Mouse (Mus musculus): ENCODE measurements around the gene Nrros. TPM values are rescaled to one million over a fixed set of nuclear protein-coding genes. Genes with fewer than 3 reads are reported as not detected.

Gene Nrros
- polyA plus RNA-seq, 1 experiment from 2014 or later: 18.1 TPM

DNA sequence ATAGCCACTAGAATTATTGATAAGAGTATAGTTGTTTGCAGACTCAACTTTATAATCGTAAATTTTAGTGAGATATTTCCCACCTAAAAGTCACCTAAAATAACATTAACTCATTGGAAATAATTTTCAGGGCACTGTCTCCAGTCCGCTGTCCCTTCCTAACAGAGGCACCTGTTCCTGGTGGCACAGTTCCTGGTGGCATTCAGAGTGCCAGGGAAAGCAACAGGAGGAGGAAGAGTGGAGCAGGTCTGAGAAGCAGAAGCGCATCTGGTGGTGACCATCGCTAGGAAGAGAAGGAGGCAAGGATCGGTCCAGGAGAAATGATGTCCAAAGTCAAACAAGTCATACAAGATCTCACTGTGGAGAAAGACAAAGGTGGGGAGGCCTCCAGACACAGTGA, 20.7 kb upstream of the Nrros start:
- H3K27me3 ChIP-seq (ENCODE audit: insufficient read depth, low read length): no peaks in the 10 kb centered on the region
- H3K9ac ChIP-seq (replicated peaks; ENCODE audit: low read length): no peak overlapping the region
- ATAC-seq (ENCODE audit: low FRiP score, low TSS enrichment): no peak
- H3K4me3 ChIP-seq (ENCODE audit: low read length): no peak overlapping the region
- no peaks in the 10 kb centered on the region for H3K9me3 ChIP-seq (ENCODE audit: low read length)
- no peaks in the 10 kb centered on the region for H3K4me1 ChIP-seq (ENCODE audit: insufficient read depth, low read length)
- H3K36me3 ChIP-seq (ENCODE audit: insufficient read depth, low read length): no peaks in the 10 kb centered on the region
- no peak overlapping the region for H3K4me2 ChIP-seq (replicated peaks; ENCODE audit: low read depth, low read length)
- WGBS: 92% methylated on average over 5 of the region's 5 CpGs
- H3K27ac ChIP-seq (ENCODE audit: low read length): no peak overlapping the region

DNA sequence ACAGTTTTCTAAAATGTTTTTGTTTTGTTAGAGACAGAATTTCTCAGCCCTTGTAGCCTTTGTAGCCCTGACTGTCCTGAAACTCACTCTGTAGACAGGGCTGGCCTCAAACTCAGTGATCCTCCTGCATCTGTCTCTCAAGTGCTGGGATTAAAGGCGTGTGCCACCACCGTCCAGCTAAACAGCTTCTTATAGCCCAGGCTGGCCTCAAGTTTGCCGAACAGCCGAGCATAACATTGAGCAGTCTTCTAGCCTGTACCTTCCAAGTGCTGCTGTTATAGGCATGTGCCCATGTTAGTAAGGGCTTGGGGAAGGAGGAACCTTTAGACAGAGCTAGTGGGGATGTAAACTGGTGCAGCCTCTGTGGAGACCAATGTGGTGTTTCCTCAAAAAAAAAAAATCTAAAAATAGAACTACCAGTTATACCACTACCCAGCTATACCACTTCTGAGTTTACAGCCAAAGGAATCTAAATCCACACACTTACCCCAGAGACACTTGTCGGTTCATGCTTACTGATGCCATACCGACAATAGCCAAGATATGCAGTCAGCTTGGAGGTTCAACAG, 14.0 kb upstream of the Nrros start, which contains the start of gene Bex6:
TSS of gene Bex6 (plus strand) at position 491 of the 569 bp plus-strand sequence.
- Histone ChIP-seq H3K4me1 (ENCODE audit: insufficient read depth, low read length) (peaks cover 12% of the 10 kb centered on the region), H3K9me3 (ENCODE audit: low read length) (peaks cover 4% of the 10 kb centered on the region; the same call in 1 of the 2 replicates), H3K27ac (ENCODE audit: low read length) (no peak within 1 kb of the TSS), H3K9ac (replicated peaks; ENCODE audit: low read length) (no peak within 1 kb of the TSS), H3K4me3 (ENCODE audit: low read length) (no peak within 1 kb of the TSS), H3K36me3 (ENCODE audit: insufficient read depth, low read length) (no peaks in the 10 kb centered on the region), H3K27me3 (ENCODE audit: insufficient read depth, low read length) (no peaks in the 10 kb centered on the region), H3K4me2 (replicated peaks; ENCODE audit: low read depth, low read length) (no peak within 1 kb of the TSS)
- 87% methylated on average over 6 of the region's 6 CpGs for WGBS
- no peak for ATAC-seq (ENCODE audit: low FRiP score, low TSS enrichment)

DNA sequence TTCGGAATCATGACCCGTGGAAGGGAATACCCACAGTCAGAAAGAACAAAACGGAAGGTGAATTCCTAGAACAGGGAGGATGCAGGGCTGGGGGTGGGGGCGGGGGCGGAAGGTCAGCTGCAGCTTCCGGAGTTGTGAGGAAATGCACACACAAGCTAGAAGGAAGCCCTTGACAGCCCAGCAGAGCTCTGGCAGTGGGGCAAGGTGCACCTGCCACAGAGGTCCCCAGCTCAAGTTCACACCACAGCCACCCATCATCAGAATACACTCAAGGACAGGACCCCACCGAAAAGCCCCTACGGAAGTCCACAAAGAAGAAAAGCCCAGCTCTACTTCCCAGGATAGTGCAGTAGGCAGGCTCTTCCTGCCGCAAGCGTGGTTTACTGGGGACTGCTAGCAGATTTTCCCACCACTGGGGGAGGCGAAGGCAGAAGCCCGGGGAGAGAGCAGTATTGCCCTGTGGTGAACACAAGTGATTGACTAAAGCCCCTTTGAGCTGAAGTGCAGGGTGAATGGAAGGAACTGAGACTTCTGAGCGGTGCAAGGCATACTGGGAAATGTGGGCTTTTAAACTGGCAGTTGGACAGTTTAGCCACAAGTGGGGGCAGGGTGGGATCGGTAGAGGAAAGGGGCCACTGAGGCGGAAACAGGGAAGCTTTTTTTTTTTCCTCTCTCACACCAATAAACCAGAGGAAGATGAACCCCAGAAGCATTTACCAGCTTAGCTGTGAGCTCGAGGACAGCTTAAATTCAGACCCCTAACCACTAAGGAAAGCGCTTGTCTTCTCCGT, 11.7 kb upstream of the Nrros start:
- 42% methylated on average over 18 of the region's 18 CpGs for WGBS
- Histone ChIP-seq H3K4me2 (replicated peaks; ENCODE audit: low read depth, low read length) (peak overlapping the region; percentile 28), H3K27ac (ENCODE audit: low read length) (peak overlapping the region; percentile 76; the same call in 1 of the 2 replicates), H3K36me3 (ENCODE audit: insufficient read depth, low read length) (no peaks in the 10 kb centered on the region), H3K9ac (replicated peaks; ENCODE audit: low read length) (peak overlapping the region; percentile 47; the same call in 1 of the 2 replicates), H3K4me1 (ENCODE audit: insufficient read depth, low read length) (peaks cover 12% of the 10 kb centered on the region), H3K27me3 (ENCODE audit: insufficient read depth, low read length) (no peaks in the 10 kb centered on the region), H3K4me3 (ENCODE audit: low read length) (no peak overlapping the region), H3K9me3 (ENCODE audit: low read length) (peaks cover 4% of the 10 kb centered on the region; the same call in 1 of the 2 replicates)
- peak; percentile 61 for ATAC-seq (ENCODE audit: low FRiP score, low TSS enrichment)

GRCm38 (mm10) chr16:32175029-32175428, 9.6 kb upstream of the Nrros start:
- 81% methylated on average over 4 of the region's 4 CpGs for WGBS
- H3K4me1 ChIP-seq (ENCODE audit: insufficient read depth, low read length): peaks cover 12% of the 10 kb centered on the region
- H3K9me3 ChIP-seq (ENCODE audit: low read length): peaks cover 4% of the 10 kb centered on the region; the same call in 1 of the 2 replicates
- no peaks in the 10 kb centered on the region for H3K27me3 ChIP-seq (ENCODE audit: insufficient read depth, low read length)
- H3K4me3 ChIP-seq (ENCODE audit: low read length): no peak overlapping the region
- H3K27ac ChIP-seq (ENCODE audit: low read length): no peak overlapping the region
- no peak for ATAC-seq (ENCODE audit: low FRiP score, low TSS enrichment)
- no peak overlapping the region for H3K4me2 ChIP-seq (replicated peaks; ENCODE audit: low read depth, low read length)
- no peaks in the 10 kb centered on the region for H3K36me3 ChIP-seq (ENCODE audit: insufficient read depth, low read length)
- no peak overlapping the region for H3K9ac ChIP-seq (replicated peaks; ENCODE audit: low read length)

DNA sequence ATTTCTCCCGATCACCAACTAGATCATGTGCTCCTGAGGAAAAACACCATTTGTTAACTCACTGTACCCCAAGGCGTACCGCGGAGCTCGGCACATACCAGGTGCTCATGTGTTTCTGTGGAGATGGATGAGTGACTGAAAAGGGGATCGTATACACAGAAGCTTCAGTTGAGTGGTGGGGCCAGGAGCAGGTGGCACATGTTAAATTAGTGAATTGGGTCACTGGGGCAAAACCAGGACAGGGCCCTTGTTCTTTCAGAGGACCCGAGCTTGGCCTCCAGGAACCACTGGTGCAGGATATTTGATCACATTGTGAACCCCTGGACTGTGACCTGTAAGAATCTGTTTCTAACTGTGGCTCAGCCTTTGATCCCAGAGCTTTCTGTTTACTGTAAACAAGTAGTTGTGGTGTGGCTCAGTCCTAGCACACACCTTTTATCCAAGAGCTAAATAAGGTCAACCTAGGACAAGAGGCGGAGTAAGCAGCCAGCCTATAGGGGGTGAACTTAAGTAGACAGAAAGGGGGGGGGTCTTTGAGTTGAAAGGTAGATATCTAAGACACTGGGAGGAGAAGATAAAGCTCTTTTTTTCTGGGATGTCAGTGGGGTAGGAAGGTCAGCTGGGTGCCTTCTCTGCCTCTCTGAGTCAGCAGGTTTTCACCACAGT, 9.1 kb upstream of the Nrros start:
- Histone ChIP-seq H3K4me3 (ENCODE audit: low read length) (no peak overlapping the region), H3K9ac (replicated peaks; ENCODE audit: low read length) (no peak overlapping the region), H3K4me1 (ENCODE audit: insufficient read depth, low read length) (peaks cover 12% of the 10 kb centered on the region), H3K36me3 (ENCODE audit: insufficient read depth, low read length) (no peaks in the 10 kb centered on the region), H3K27ac (ENCODE audit: low read length) (no peak overlapping the region), H3K27me3 (ENCODE audit: insufficient read depth, low read length) (no peaks in the 10 kb centered on the region), H3K4me2 (replicated peaks; ENCODE audit: low read depth, low read length) (no peak overlapping the region), H3K9me3 (ENCODE audit: low read length) (peaks cover 4% of the 10 kb centered on the region; the same call in 1 of the 2 replicates)
- ATAC-seq (ENCODE audit: low FRiP score, low TSS enrichment): peak; percentile 33; the same call in 1 of the 2 replicates
- WGBS: 62% methylated on average over 8 of the region's 8 CpGs

- Histone ChIP-seq H3K4me1 (ENCODE audit: insufficient read depth, low read length) (peaks cover 12% of the 10 kb centered on the region), H3K4me2 (replicated peaks; ENCODE audit: low read depth, low read length) (0 out of 2 replicates have a peak overlapping the region, but pooled peaks have one; percentile 5), H3K36me3 (ENCODE audit: insufficient read depth, low read length) (no peaks in the 10 kb centered on the region), H3K27ac (ENCODE audit: low read length) (no peak overlapping the region; the same call in 1 of the 2 replicates), H3K9ac (replicated peaks; ENCODE audit: low read length) (no peak overlapping the region), H3K27me3 (ENCODE audit: insufficient read depth, low read length) (no peaks in the 10 kb centered on the region), H3K4me3 (ENCODE audit: low read length) (no peak overlapping the region), H3K9me3 (ENCODE audit: low read length) (peaks cover 4% of the 10 kb centered on the region; the same call in 1 of the 2 replicates)
- WGBS: 46% methylated on average over 11 of the region's 11 CpGs
- peak; percentile 60; the same call in 1 of the 2 replicates for ATAC-seq (ENCODE audit: low FRiP score, low TSS enrichment)
These were observed 8.0 kb upstream of the Nrros start for GRCm38 (mm10) chr16:32173401-32173800.

GRCm38 (mm10) chr16:32171031-32171731, 5.8 kb upstream of the Nrros start:
- Histone ChIP-seq H3K4me3 (ENCODE audit: low read length) (no peak overlapping the region), H3K27ac (ENCODE audit: low read length) (no peak overlapping the region), H3K36me3 (ENCODE audit: insufficient read depth, low read length) (no peaks in the 10 kb centered on the region), H3K27me3 (ENCODE audit: insufficient read depth, low read length) (no peaks in the 10 kb centered on the region), H3K4me1 (ENCODE audit: insufficient read depth, low read length) (no peaks in the 10 kb centered on the region; the same call in 1 of the 2 replicates), H3K9me3 (ENCODE audit: low read length) (peaks cover 4% of the 10 kb centered on the region; the same call in 1 of the 2 replicates), H3K4me2 (replicated peaks; ENCODE audit: low read depth, low read length) (no peak overlapping the region), H3K9ac (replicated peaks; ENCODE audit: low read length) (no peak overlapping the region)
- 93% methylated on average over 5 of the region's 5 CpGs for WGBS
- no peak for ATAC-seq (ENCODE audit: low FRiP score, low TSS enrichment)

- H3K9ac ChIP-seq (replicated peaks; ENCODE audit: low read length): no peak overlapping the region
- WGBS: 92% methylated on average over 4 of the region's 4 CpGs
- ATAC-seq (ENCODE audit: low FRiP score, low TSS enrichment): no peak
These were observed 2.6 kb upstream of the Nrros start for GRCm38 (mm10) chr16:32167819-32168545.

More at GRCm38 (mm10) chr16:32167819-32168545, 2.6 kb upstream of the Nrros start:
- Histone ChIP-seq H3K27ac (ENCODE audit: low read length) (no peak overlapping the region), H3K4me1 (ENCODE audit: insufficient read depth, low read length) (peaks cover 11% of the 10 kb centered on the region; the same call in 1 of the 2 replicates), H3K4me3 (ENCODE audit: low read length) (no peak overlapping the region), H3K4me2 (replicated peaks; ENCODE audit: low read depth, low read length) (no peak overlapping the region), H3K36me3 (ENCODE audit: insufficient read depth, low read length) (no peaks in the 10 kb centered on the region), H3K9me3 (ENCODE audit: low read length) (no peaks in the 10 kb centered on the region), H3K27me3 (ENCODE audit: insufficient read depth, low read length) (peaks cover 3% of the 10 kb centered on the region; the same call in 1 of the 2 replicates)

Measured in kidney, embryonic 16.5 days (tissue).